Mouse (Mus musculus): Measurements from ENCODE around the gene Cped1. TPM values are rescaled to one million over a fixed set of nuclear protein-coding genes. Genes with fewer than 3 reads are reported as not detected.

Gene Cped1
- total RNA-seq, 2 experiments from 2014 or later = 15.9 to 20.2 TPM

DNA sequence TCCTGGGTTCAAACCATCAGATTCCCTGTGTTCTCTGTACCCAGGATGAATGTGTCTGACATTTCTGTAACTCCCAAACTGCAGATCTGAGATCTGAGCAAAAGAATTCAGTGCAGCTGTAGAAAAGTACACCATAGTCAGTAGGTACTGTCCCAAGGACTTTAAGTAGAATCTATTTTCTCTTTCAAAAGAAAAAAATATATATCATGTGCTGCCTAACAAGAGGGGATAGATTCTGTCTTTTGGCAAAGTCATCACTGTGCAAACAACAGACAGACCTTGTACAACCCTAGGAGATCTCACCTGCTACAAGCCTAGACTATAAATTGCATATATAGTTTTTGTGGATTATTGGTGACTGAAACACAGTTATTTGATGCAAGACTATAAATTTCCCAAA, 283.0 kb downstream of the Cped1 start:
- intact Hi-C loops (cut with DNase I) = no loop called here
- DNase-seq = no peak

DNA sequence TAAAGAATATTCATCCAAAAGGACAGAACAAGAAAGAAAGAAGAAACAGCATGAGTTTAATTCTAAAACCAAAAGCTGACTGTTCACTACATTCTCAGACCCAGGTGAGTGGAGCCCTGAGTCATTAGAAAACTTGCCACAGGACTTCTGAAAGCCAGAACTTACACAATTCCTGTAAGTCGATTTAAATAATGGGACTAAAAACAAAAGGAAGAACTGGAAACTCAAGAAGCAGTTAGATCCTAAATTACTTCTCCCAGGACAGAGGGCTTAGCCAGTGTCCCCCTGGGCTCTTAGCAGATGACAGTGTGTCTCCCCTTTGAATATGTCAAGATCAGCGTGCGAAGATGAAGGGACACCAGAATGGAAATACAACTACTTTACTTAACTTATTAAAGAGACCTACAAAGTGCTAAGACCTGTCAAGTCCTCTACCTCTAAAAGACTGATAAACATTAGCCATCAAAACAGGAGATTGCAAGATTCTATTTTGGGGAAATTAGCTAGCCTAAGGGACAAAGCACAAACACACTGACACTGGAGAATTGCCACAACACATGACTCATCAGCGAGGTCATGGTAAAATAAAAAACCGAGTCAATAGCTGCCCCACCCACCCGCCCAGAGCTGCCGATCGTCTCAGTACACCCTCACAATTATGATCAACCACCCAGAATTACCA, 284.3 kb downstream of the Cped1 start:
- intact Hi-C loops (cut with DNase I) = no loop called here
- DNase-seq = peak in 1 of 2 experiments; percentile 23

DNA sequence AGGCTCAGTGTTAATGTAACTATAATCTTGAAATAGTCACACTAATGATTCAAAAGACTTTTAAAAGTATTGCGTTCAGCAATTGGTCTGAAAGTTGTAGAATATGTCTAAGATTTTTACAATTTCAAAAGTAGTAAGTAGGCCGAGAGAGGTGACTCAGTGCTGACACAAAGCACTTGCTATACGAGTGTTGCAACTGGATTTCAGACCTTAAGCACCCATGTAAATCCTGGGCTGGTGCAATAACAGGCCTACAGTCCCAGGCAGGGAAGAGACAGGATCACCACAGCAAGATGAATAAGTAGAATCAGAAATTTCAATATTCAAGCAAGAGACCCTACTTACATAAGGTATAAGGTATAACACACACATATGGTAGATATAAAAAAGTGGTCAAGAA, 292.2 kb downstream of the Cped1 start:
- intact Hi-C loops (cut with DNase I) = no loop called here
- no peak for DNase-seq

DNA sequence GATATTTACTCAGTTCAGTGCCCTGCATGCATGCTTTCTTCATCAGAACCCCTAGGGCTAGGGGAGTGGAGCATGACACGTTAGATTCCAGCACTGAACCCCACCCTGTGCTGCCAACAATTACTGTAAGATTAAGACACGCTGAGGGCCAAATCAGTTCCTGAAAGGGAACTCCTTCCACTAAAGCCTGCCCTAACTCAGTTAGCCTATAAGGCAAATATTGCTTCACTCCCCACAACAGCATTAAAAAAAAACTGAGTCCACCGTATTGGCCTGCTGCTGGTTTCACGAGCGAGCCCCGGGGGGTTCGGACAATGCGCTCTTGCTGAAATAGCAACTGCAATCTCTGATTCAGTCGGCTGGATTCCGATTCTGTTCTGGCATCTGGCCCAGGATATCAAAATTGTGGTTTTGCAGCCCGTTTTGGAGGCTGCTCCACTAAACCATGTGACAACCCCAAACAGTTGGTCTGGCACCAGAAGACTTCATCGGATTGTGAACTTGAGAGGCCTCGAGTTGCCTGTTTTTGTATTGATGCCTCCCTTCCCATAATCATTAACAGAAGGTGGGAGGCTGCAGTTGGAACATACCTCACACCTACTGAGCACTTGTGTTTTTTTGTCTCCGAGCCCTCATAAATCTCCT, 294.6 kb downstream of the Cped1 start:
- intact Hi-C loops (cut with DNase I) = no loop called here
- DNase-seq = peak; percentile 46 to 55

DNA sequence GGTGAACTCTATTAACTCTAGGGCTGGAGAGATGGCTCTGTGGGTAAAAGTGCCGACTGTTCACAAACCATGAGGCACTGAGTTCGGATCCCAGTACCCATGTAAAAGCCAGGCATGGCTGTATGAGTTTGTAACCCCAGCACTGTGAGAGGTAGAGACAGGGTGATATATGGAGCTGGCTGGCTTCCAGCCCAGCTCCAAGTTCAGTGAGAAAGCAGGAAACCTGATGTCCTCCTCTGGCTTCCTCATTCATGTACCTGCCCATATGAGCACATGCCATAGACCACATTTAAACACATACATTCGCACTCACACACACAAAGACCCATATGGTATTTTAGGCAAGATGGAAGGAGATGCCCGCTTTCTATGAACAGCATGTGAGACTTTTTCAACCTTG, 296.7 kb downstream of the Cped1 start:
- intact Hi-C loops (cut with DNase I) = no loop called here
- no peak for DNase-seq

DNA sequence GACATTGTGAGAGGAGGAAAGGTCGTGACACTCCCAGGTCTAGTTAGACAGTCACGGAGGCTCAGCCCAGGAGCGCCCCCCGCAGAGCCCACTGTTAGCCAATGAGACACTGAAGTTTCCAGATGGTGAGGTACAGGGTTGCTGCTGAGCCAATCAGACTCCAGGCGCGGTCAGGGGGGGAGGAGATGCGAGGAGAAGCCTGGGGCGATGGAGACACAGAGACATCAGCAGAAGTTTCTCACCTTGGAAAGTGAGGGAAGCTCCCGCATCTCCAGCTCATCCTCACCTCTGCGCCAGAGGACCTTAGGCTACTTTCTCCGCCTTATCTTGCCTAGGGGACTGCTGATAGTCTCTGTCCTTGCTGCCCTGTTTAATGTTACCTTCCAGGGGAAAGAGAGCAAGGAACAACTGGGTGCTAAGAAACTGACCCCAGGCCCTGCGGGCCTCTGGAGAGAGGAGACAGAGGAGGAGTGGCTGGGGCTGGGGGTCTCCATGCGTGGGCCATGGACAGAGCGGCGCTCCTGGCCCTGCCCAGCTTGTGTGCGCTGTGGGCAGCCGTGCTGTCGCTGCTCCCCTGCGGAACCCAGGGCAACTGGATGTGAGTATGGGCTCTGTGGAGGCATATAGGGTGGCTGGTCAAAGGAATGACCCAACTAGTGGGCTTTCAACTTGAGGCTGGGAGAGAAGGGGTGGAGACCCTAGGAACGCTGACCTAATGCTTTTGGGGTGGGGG, 302.5 kb downstream of the Cped1 start, which contains the start of gene Wnt16:
Gene Wnt16 (plus strand): TSS at position 224 of the 733 bp plus-strand sequence.
- no peak for DNase-seq
- intact Hi-C loops (cut with DNase I) = no loop called here

DNA sequence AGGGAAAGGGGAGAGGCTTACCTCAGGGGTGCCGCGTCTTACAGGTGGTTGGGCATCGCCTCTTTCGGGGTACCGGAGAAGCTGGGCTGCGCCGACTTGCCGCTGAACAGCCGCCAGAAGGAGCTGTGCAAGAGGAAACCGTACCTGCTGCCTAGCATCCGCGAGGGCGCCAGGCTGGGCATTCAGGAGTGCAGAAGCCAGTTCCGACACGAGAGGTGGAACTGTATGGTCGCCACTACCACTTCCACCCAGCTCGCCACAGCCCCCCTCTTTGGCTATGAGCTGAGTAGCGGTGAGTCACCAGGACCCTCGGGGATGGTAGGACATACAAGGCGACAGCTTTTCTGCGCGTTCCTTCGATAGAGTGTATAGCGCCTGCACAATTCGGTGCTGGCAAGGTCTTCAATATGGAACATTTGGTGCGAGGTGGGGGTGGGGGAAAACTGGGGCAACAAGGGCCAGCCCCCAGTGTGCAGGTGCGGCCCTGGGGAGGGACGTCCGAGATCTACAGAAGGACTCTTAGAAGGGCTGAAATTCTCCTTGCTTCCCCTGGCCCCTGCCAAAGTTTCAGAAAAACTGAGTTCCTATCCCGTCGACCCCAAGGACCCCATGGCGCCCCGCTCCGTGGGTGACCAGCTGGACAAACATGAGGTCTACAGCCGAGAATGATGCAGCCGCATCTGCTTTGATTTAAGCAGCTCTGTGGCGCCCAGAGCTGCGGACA, 303.2 kb downstream of the Cped1 start:
- DNase-seq = peak in 1 of 2 experiments; percentile 14
- intact Hi-C loops (cut with DNase I) = no loop called here

DNA sequence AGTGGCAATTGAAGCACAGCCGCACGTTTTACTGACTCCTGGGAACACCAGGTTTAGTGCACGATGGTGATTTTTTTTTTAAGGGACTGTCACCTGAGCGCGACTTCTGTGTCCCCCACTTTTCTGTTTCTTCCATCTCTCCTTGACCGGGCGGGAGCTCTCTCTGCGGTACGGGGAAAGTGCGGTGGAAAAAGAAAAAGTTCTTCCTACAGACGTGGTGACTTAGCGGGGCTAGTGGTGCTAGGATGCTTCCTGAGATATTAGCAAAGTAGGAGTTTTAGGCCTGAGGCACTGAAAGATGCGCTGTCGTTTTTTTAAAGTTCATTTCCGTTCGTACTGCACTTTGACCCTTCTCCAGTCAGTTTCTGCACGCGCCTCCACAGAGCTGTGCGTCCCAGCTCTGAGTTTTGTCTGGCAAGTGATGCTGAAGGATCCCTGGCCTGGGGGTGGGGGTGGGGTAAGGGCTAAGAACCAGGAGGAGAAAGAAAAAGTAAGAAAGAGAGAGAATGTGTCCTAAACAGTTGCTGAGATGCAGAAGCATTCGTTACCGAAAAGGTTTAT, 303.8 kb downstream of the Cped1 start:
- DNase-seq = no peak
- intact Hi-C loops (cut with DNase I) = no loop called here

DNA sequence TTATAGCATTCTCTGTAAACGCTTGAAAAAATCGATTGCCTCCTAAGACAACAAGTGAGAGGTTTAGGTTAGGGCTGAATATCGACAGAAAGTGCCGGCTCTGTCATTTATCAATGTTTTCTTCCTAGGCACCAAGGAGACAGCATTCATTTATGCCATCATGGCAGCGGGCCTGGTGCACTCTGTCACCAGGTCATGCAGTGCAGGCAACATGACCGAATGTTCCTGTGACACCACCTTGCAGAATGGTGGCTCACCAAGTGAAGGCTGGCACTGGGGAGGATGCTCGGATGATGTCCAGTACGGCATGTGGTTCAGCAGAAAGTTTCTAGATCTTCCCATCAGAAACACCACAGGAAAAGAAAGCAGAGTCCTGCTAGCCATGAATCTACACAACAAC, 305.1 kb downstream of the Cped1 start:
- intact Hi-C loops (cut with DNase I) = no loop called here
- DNase-seq = no peak

DNA sequence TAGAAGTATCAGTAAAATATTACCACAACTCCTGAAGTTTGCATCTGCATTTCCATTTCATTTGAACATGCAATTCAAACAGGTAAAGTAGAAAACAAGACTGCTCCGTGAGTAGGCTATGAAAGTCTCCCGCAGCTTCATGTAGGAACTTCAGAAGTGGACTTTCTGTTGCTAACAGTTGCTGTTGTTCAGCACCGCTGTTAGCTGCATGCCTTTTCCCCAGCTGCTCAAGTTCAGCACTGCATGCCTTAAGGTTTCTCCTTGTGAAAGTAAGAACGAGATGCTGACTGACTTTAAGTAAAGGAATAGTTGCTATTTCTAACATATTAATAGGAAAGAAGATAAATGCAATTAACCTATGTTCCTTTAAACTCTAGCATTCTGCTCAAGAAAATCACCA, 306.3 kb downstream of the Cped1 start:
- no peak for DNase-seq
- intact Hi-C loops (cut with DNase I) = no loop called here

DNA sequence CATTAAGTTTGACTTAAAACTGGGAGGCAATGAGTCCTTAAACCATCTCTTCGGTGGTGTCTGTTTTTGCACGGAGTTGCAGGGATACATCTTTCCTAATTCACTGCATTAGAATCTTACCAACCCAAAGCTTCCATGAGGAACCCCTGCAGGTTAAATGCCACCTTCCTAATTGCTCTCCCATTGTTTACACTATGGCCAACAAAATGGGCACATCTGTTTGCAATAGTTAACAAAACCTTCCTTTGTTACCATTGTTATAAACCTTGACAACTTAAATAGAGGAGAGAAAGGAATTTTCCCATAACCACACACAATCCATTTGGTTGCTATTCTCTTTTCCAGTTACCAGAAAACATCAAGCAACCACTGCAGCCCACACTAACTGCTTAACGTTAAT, 308.2 kb downstream of the Cped1 start:
- intact Hi-C loops (cut with DNase I) = no loop called here
- DNase-seq = no peak

DNA sequence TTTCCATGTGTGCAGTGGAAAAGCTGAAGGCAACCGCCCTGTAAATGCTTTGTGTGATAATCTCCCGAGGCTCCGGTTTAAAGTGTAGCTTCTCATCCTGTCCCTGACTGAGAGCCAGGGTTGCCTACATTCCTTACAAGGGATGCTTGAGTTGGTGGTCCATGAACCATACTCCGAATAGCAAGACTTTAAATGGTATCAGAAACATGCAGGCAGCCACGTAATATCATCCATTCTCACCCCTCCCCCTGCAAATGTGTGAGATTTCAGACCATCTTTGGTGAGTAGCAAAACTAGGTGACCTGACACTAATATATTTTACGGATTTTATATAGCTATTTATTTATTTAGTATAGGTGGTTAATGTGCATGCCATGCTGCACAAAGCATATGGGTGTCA, 311.3 kb downstream of the Cped1 start:
- intact Hi-C loops (cut with DNase I) = no loop called here
- DNase-seq = no peak

DNA sequence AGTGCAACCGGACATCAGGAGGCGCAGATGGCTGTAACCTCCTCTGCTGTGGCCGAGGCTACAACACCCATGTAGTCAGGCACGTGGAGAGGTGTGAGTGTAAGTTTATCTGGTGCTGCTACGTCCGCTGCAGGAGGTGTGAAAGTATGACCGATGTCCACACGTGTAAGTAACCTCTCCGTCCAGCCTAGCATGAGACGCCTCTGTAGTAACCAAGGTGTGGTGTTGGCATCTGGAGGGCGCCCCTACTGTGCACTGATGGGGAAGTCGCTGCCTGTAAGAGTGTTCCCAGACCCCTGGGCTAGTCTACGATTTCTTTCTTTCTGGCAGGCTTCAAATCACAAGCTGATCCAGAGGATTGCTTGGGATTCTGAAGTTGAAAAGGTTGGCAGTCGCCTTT, 312.3 kb downstream of the Cped1 start:
- no peak for DNase-seq
- intact Hi-C loops (cut with DNase I) = no loop called here

Other genes with a start within 250 kb of the Cped1 start
- gene Tspan12, start 133.4 kb upstream of the Cped1 start, total RNA-seq (2021) = 10 to 100 TPM; 83.0 to 85.3 TPM
- 10 to 100 TPM; 15.5 to 17.4 TPM for gene Ing3, start 36.3 kb upstream of the Cped1 start, total RNA-seq (2021)